Mouse (Mus musculus): ENCODE measurements around the gene Tmem170. TPM values are rescaled to one million over a fixed set of nuclear protein-coding genes. Genes with fewer than 3 reads are reported as not detected.

The Tmem170 gene
- 1.1 TPM for polyA plus RNA-seq (2012; fragmentation: generic; extraction: Trizol)
- long read RNA-seq, experiment 1, partial matches to known transcripts: 0 of 6 reads
- long read RNA-seq, experiment 1, other reads (novel, unspliced or antisense): 6 of 6 reads
- long read RNA-seq, experiment 2, partial matches to known transcripts: 0 of 3 reads
- long read RNA-seq, experiment 2, other reads (novel, unspliced or antisense): 1 of 3 reads

DNA sequence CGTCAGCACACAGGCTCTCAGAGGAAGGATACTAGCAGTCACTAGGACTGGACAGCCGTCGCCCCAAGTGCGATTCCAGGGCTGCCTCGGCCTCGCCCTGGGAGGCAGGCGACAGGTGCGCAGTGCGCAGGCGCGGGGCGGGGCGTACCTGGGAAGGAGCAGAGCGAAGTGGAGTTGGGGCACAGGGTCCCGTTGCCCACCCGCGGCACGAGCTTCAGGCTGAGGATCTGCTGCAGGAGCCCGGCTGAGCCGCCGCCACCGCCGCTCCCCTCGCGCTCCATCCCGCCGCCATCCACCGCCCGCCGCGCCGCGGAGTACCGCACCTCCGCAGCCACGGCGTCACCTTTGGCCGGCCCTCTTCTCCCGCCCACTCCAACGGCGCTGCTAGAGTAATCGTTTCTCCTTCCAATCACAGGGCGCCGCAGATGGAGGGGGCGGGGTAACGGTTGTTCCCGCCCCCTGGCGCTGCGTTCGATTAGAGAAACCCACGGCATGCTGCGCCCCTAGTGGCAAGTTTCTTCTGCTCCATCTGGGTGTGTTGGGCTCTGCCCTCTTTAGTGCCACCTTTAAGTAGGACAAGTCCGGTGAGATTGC lies at the start of gene Tmem170:
Gene Tmem170 (minus strand): TSS at position 396 of the 594 bp plus-strand sequence.
- H3K4me3 ChIP-seq (ENCODE audit: insufficient read depth, poor library complexity, severe bottlenecking): peak within 1 kb of the TSS; percentile 52
- H3K79me3 ChIP-seq (ENCODE audit: low read depth): no peaks in the 10 kb centered on the region
- H3K27me3 ChIP-seq (ENCODE audit: control insufficient read depth, insufficient read depth, insufficient read length): no peaks in the 10 kb centered on the region
- H3K79me2 ChIP-seq (ENCODE audit: control insufficient read depth, insufficient read depth): no peaks in the 10 kb centered on the region
- peak within 1 kb of the TSS; percentile 74 for H3ac ChIP-seq (ENCODE audit: control insufficient read depth, insufficient read length, low read depth)
- H3K36me3 ChIP-seq (ENCODE audit: control insufficient read depth, insufficient read depth): no peaks in the 10 kb centered on the region
- TF ChIP-seq MYOD1 (IDR thresholded peaks at IDR 0.05; ENCODE audit: control insufficient read depth, insufficient read length, low read depth): no peak
- peak; percentile 67 for TF ChIP-seq CTCF (IDR thresholded peaks at IDR 0.05; ENCODE audit: control insufficient read depth, insufficient read depth, insufficient read length)

DNA sequence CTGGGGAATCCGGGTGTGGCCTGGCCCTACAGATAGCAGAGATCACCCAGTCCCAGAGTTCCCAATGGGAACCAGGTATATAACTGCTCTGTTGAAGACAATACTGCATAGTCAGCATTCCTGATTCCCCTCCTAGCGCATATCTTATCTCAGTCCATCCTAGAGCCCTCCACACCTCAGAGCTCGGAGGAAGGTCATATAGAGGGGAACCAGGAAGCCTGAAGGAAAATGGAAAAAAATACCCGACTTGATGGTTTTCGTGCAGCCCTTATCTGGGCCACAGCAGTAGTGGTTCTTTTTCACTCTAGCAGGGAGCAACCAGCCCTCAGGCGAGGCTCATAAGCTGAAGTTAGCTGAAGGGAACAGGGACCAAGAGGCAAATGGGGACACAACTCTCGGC lies 48.4 kb upstream of the Tmem170 start:
- Histone ChIP-seq H3K36me3 (ENCODE audit: control insufficient read depth, insufficient read depth) (no peaks in the 10 kb centered on the region), H3K4me3 (ENCODE audit: insufficient read depth, poor library complexity, severe bottlenecking) (no peak overlapping the region), H3ac (ENCODE audit: control insufficient read depth, insufficient read length, low read depth) (no peak overlapping the region), H3K27me3 (ENCODE audit: control insufficient read depth, insufficient read depth, insufficient read length) (no peaks in the 10 kb centered on the region), H3K79me2 (ENCODE audit: control insufficient read depth, insufficient read depth) (no peaks in the 10 kb centered on the region), H3K79me3 (ENCODE audit: low read depth) (no peaks in the 10 kb centered on the region)
- TF ChIP-seq CTCF (IDR thresholded peaks at IDR 0.05; ENCODE audit: control insufficient read depth, insufficient read depth, insufficient read length) (no peak), MYOD1 (IDR thresholded peaks at IDR 0.05; ENCODE audit: control insufficient read depth, insufficient read length, low read depth) (no peak), MYOG (IDR thresholded peaks at IDR 0.05; ENCODE audit: control insufficient read depth, extremely low read depth, insufficient read length) (no peak), FOSL1 (IDR thresholded peaks at IDR 0.05; ENCODE audit: insufficient read depth, low read length, poor library complexity, severe bottlenecking) (no peak), MAX (IDR thresholded peaks at IDR 0.05) (no peak), USF1 (IDR thresholded peaks at IDR 0.05; ENCODE audit: low read depth) (no peak), CEBPB (IDR thresholded peaks at IDR 0.05; ENCODE audit: low read depth) (no peak)

- no peaks in the 10 kb centered on the region for H3K36me3 ChIP-seq (ENCODE audit: control insufficient read depth, insufficient read depth)
- no peak overlapping the region for H3K4me3 ChIP-seq (ENCODE audit: insufficient read depth, poor library complexity, severe bottlenecking)
- H3K79me3 ChIP-seq (ENCODE audit: low read depth): no peaks in the 10 kb centered on the region
- no peaks in the 10 kb centered on the region for H3K79me2 ChIP-seq (ENCODE audit: control insufficient read depth, insufficient read depth)
- TF ChIP-seq MAX (IDR thresholded peaks at IDR 0.05) (no peak), USF1 (IDR thresholded peaks at IDR 0.05; ENCODE audit: low read depth) (no peak), CTCF (IDR thresholded peaks at IDR 0.05; ENCODE audit: control insufficient read depth, insufficient read depth, insufficient read length) (peak; percentile 32), CEBPB (IDR thresholded peaks at IDR 0.05; ENCODE audit: low read depth) (no peak), MYOD1 (IDR thresholded peaks at IDR 0.05; ENCODE audit: control insufficient read depth, insufficient read length, low read depth) (no peak), MYOG (IDR thresholded peaks at IDR 0.05; ENCODE audit: control insufficient read depth, extremely low read depth, insufficient read length) (no peak), FOSL1 (IDR thresholded peaks at IDR 0.05; ENCODE audit: insufficient read depth, low read length, poor library complexity, severe bottlenecking) (no peak)
- H3K27me3 ChIP-seq (ENCODE audit: control insufficient read depth, insufficient read depth, insufficient read length): no peaks in the 10 kb centered on the region
- no peak overlapping the region for H3ac ChIP-seq (ENCODE audit: control insufficient read depth, insufficient read length, low read depth)
Observed at GRCm38 (mm10) chr8:111923383-111923804, 46.8 kb upstream of the Tmem170 start.

DNA sequence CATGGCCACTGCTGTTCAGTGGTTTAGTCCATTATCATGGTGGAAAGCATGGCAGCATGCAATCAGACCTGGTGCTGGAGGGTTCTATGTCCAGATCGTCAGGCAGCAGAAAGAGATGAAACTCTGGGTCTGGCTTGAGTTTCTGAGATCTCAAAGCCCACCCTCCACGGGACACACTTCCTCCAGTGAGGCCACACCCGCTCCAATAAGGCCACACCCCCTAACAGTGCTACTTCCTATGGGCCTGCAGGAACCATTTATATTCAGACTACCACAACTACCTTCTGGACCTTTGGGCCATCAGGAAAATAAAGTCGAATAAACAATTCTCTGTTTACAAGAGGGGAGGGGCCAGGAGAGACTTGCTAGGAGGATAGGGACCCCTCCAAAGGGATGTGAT lies 44.4 kb upstream of the Tmem170 start:
- Histone ChIP-seq H3K27me3 (ENCODE audit: control insufficient read depth, insufficient read depth, insufficient read length) (no peaks in the 10 kb centered on the region), H3K4me3 (ENCODE audit: insufficient read depth, poor library complexity, severe bottlenecking) (no peak overlapping the region), H3K79me3 (ENCODE audit: low read depth) (no peaks in the 10 kb centered on the region), H3ac (ENCODE audit: control insufficient read depth, insufficient read length, low read depth) (no peak overlapping the region), H3K79me2 (ENCODE audit: control insufficient read depth, insufficient read depth) (no peaks in the 10 kb centered on the region), H3K36me3 (ENCODE audit: control insufficient read depth, insufficient read depth) (no peaks in the 10 kb centered on the region)
- no peak for TF ChIP-seq FOSL1 (IDR thresholded peaks at IDR 0.05; ENCODE audit: insufficient read depth, low read length, poor library complexity, severe bottlenecking)
- TF ChIP-seq CTCF (IDR thresholded peaks at IDR 0.05; ENCODE audit: control insufficient read depth, insufficient read depth, insufficient read length): no peak
- TF ChIP-seq MYOG (IDR thresholded peaks at IDR 0.05; ENCODE audit: control insufficient read depth, extremely low read depth, insufficient read length): no peak
- TF ChIP-seq MYOD1 (IDR thresholded peaks at IDR 0.05; ENCODE audit: control insufficient read depth, insufficient read length, low read depth): no peak
- TF ChIP-seq USF1 (IDR thresholded peaks at IDR 0.05; ENCODE audit: low read depth): no peak
- no peak for TF ChIP-seq MAX (IDR thresholded peaks at IDR 0.05)

DNA sequence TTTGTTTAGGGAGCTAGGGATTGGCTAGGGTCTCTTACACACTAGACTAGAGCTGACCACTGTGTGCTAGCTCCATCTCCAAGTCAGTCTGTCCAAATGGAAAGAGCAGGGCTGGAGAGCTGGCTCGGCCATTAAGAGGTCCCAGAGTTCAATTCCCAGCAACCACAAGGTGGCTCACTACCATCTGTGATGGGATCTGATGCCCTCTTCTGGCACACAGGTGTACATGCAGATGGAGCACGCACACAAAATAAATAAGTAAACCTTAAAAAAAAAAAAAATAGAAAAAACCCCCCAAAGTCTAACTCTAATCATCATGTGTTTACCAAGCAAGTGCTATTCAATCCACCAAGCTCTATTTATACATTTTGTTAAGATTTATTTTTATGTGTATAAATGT lies 43.1 kb upstream of the Tmem170 start:
- no peaks in the 10 kb centered on the region for H3K27me3 ChIP-seq (ENCODE audit: control insufficient read depth, insufficient read depth, insufficient read length)
- H3K36me3 ChIP-seq (ENCODE audit: control insufficient read depth, insufficient read depth): no peaks in the 10 kb centered on the region
- H3K4me3 ChIP-seq (ENCODE audit: insufficient read depth, poor library complexity, severe bottlenecking): no peak overlapping the region
- H3ac ChIP-seq (ENCODE audit: control insufficient read depth, insufficient read length, low read depth): no peak overlapping the region
- TF ChIP-seq MYOG (IDR thresholded peaks at IDR 0.05; ENCODE audit: control insufficient read depth, extremely low read depth, insufficient read length): no peak
- no peak for TF ChIP-seq MAX (IDR thresholded peaks at IDR 0.05)
- no peak for TF ChIP-seq CEBPB (IDR thresholded peaks at IDR 0.05; ENCODE audit: low read depth)
- TF ChIP-seq FOSL1 (IDR thresholded peaks at IDR 0.05; ENCODE audit: insufficient read depth, low read length, poor library complexity, severe bottlenecking): no peak
- no peak for TF ChIP-seq CTCF (IDR thresholded peaks at IDR 0.05; ENCODE audit: control insufficient read depth, insufficient read depth, insufficient read length)
- no peak for TF ChIP-seq USF1 (IDR thresholded peaks at IDR 0.05; ENCODE audit: low read depth)
- TF ChIP-seq MYOD1 (IDR thresholded peaks at IDR 0.05; ENCODE audit: control insufficient read depth, insufficient read length, low read depth): no peak
- no peaks in the 10 kb centered on the region for H3K79me3 ChIP-seq (ENCODE audit: low read depth)
- no peaks in the 10 kb centered on the region for H3K79me2 ChIP-seq (ENCODE audit: control insufficient read depth, insufficient read depth)
